Mouse (Mus musculus) cerebellum, adult 2 months (tissue): Measurements from ENCODE around the gene Arhgap10.

Source experiments
- CTCF ChIP-seq: fragments of 200-500 bp; IDR thresholded peaks from 2 replicates; pipeline ENCODE4 v1.5.1; 2011; ENCODE audit warnings: low read depth, mild to moderate bottlenecking, control low read depth, low read length, moderate library complexity, borderline replicate concordance; ENCODE audit not compliant: insufficient read depth
- POLR2A ChIP-seq: fragments of 200-500 bp; IDR thresholded peaks from 2 replicates; pipeline ENCODE4 v1.6.1; 2011; ENCODE audit warnings: low read length, control low read depth, borderline replicate concordance; ENCODE audit not compliant: insufficient read depth

DNA sequence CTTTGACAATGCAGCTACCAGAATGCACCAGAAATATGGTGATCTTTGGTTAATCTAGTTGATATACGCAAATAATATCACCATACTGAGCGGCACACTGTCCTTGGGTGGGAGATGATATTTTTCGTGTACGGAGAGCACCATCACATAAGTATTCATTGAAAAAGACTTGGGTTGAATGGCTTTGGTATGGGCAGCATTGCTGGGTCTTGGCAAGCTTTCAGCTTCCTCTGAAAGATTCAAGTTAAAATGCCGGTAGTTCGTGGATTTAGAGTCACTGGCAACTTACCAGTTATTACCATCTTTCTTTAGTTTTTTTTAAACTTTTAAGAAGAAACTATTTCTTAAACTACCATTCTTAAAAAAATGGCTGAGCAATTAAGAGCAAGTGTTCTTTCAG lies 302.6 kb downstream of the Arhgap10 start:
- no peak for TF ChIP-seq CTCF
- TF ChIP-seq POLR2A, result no peak
